Comparison of ENCODE assay signal across 17 mouse cellular contexts in the genomic region with DNA sequence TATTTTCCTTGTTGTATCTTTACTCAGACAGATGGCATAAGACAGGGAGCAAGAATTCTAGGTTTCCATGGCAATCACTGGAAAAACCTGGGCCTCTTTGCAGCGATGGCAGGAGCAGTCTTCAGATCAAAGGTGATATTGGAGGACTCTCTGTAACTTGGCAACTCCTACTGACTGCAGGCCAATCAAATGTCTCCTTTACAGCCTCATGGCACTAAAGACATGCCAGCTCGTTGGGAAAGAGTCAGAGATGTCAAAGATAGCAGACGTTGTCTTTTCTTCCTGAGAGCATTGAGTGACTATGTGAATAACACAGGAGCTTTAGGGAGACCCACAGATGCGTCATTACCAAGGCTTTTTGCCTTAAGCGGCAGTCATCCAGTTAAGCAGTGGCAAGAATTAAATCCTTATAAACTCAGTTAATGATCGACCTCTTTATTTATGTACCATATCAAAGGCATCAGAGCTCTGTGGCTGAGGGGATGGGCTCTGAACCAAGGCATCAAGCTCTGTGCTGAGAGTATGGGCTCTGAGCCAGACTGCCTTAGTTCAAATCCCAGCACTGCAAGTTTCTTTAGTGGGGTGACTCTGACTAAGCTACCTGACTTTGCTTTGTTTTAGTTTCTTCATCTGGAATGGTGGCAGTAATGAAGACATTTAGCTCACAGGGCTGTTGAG. TPM values are rescaled to one million over a fixed set of nuclear protein-coding genes. Genes with fewer than 3 reads are reported as not detected.
DNase-seq lines count a peak whose midpoint lies in the region; ATAC-seq and TF ChIP-seq lines count a peak whose summit lies in the region.
"Had no signal": no experiment of that assay in that cellular context is flagged by ENCODE, and none has a peak within 500 bp of the region (broad histone marks: within the 10 kb centered on the region; RNA-seq: fewer than 3 reads in every experiment).

No protein-coding gene starts in this region.

- no peaks in the 10 kb centered on the region for H3K9me3 ChIP-seq in intestine, postnatal 0 days (ENCODE audit: control insufficient read depth)
- H3K9me3 ChIP-seq: embryonic facial prominence, embryonic 10.5 days; heart, embryonic 12.5 days; midbrain, embryonic 12.5 days had no signal

- TF ChIP-seq CTCF in heart, adult 2 months (IDR thresholded peaks at IDR 0.05), result no peak
- no peak for TF ChIP-seq CTCF in layer of hippocampus, adult 2 months (conservative IDR thresholded peaks at IDR 0.05)
- no peak for TF ChIP-seq CTCF in brain, embryonic 14.5 days (IDR thresholded peaks at IDR 0.05; ENCODE audit: borderline replicate concordance, extremely low read depth, insufficient read depth, insufficient read length)
- TF ChIP-seq CTCF in intestine, postnatal 0 days (IDR thresholded peaks at IDR 0.05; ENCODE audit: low read depth), result no peak

- no peak overlapping the region for H3K27ac ChIP-seq in heart, adult 2 months
- H3K27ac ChIP-seq in layer of hippocampus, adult 2 months, result peak overlapping the region; percentile 51; the same call in 1 of the 2 replicates
- H3K27ac ChIP-seq in intestine, postnatal 0 days (ENCODE audit: low read depth, low read length), result no peak overlapping the region
- H3K27ac ChIP-seq: embryonic facial prominence, embryonic 10.5 days; midbrain, embryonic 12.5 days had no signal

- no peak for TF ChIP-seq POLR2A in heart, adult 2 months (IDR thresholded peaks at IDR 0.05; ENCODE audit: insufficient read depth, low read depth, low read length)
- TF ChIP-seq POLR2A in brain, embryonic 14.5 days (IDR thresholded peaks at IDR 0.05; ENCODE audit: borderline replicate concordance, extremely low read depth, insufficient read depth, insufficient read length, poor library complexity, severe bottlenecking), result no peak

- WGBS in heart, adult 2 months, result 64% methylated on average over 6 of the region's 6 CpGs
- 41% methylated on average over 6 of the region's 6 CpGs for WGBS in intestine, postnatal 0 days

- TF ChIP-seq EP300 in heart, adult 2 months (IDR thresholded peaks at IDR 0.05; ENCODE audit: insufficient read depth, low read depth, low read length), result no peak

- H3K27me3 ChIP-seq in heart, adult 2 months (ENCODE audit: control insufficient read depth, insufficient read depth, low read length), result no peaks in the 10 kb centered on the region
- no peaks in the 10 kb centered on the region for H3K27me3 ChIP-seq in intestine, postnatal 0 days (replicated peaks; ENCODE audit: control insufficient read depth, insufficient read depth, low read length)
- H3K27me3 ChIP-seq: heart, embryonic 12.5 days; midbrain, embryonic 12.5 days had no signal

- H3K4me1 ChIP-seq in heart, adult 2 months (ENCODE audit: control insufficient read depth, insufficient read depth, low read length), result peaks cover 2% of the 10 kb centered on the region; the same call in 1 of the 2 replicates
- H3K4me1 ChIP-seq in intestine, postnatal 0 days (replicated peaks; ENCODE audit: control insufficient read depth, insufficient read depth, low read length), result no peaks in the 10 kb centered on the region

- no peak overlapping the region for H3K9ac ChIP-seq in heart, adult 2 months (ENCODE audit: low read depth, low read length)
- no peak overlapping the region for H3K9ac ChIP-seq in intestine, postnatal 0 days (ENCODE audit: low read depth, low read length)
- H3K9ac ChIP-seq: heart, embryonic 12.5 days; midbrain, embryonic 12.5 days had no signal

- H3K4me2 ChIP-seq in intestine, postnatal 0 days (replicated peaks; ENCODE audit: low read depth), result no peak overlapping the region
- H3K4me2 ChIP-seq: heart, embryonic 12.5 days; liver, embryonic 11.5 days; midbrain, embryonic 12.5 days had no signal

- H3K4me3 ChIP-seq in heart, adult 2 months, result no peak overlapping the region
- no peak overlapping the region for H3K4me3 ChIP-seq in layer of hippocampus, adult 2 months
- H3K4me3 ChIP-seq in intestine, postnatal 0 days (ENCODE audit: low read depth, low read length), result no peak overlapping the region
- H3K4me3 ChIP-seq: embryonic facial prominence, embryonic 10.5 days; heart, embryonic 12.5 days; midbrain, embryonic 12.5 days had no signal

- no peaks in the 10 kb centered on the region for H3K36me3 ChIP-seq in heart, adult 2 months (ENCODE audit: control insufficient read depth, insufficient read depth, low read length)
- no peaks in the 10 kb centered on the region for H3K36me3 ChIP-seq in intestine, postnatal 0 days (ENCODE audit: control insufficient read depth, insufficient read depth)
- H3K36me3 ChIP-seq: embryonic facial prominence, embryonic 10.5 days; heart, embryonic 12.5 days; midbrain, embryonic 12.5 days had no signal

- ATAC-seq in intestine, postnatal 0 days, result peak; percentile 86
- ATAC-seq: inflammation-experienced regulatory T-cells, adult 6 months had no signal

- no peaks in the 10 kb centered on the region for H3K79me2 ChIP-seq in heart, adult 2 months (replicated peaks; ENCODE audit: control insufficient read depth, insufficient read depth, low read length)

- peak; percentile 46 for DNase-seq in heart, adult 11 months
- DNase-seq in heart, adult 2 months, result no peak
- no peak for DNase-seq in layer of hippocampus, adult 2 months (ENCODE audit: low spot score in 2 of 2)
- no peak for DNase-seq in layer of hippocampus, postnatal 10 days (ENCODE audit: low spot score in 2 of 2)
- DNase-seq in brain, embryonic 14.5 days (ENCODE audit: low read depth), result peak; percentile 84
- DNase-seq in layer of hippocampus, adult 9-11 months, result no peak
- DNase-seq: B cell, adult 2 months; gastrocnemius, postnatal 36 days; lung, adult 2 months; lung, postnatal 4 days; thymus, postnatal 4 days had no signal

- intact Hi-C loops in heart, adult 2 months (cut with DNase I), result no loop called here

RNA-seq across cellular contexts. Expression of a gene that starts 21.3 kb away (rescaled TPM):
- under 1 TPM; 0.08 to 0.11 TPM for total RNA-seq in heart, adult 2 months (2021)
- 0.10 and 0.15 TPM in 2 replicates for polyA plus RNA-seq in heart, adult 2 months (2012; rRNA removed)
- under 1 TPM; 0.20 to 0.33 TPM for total RNA-seq in layer of hippocampus, adult 2 months (2021)
- total RNA-seq in layer of hippocampus, postnatal 10 days (2021), result under 1 TPM; 0.53 to 0.83 TPM
- 0.49 and 0.74 TPM in 2 replicates for polyA plus RNA-seq in brain, embryonic 14.5 days (2012; rRNA removed)
- polyA plus RNA-seq in intestine, postnatal 0 days (2015; fragmentation: Nextera tagmentation; extraction: Ambion mirVana), result 9.3 and 11.3 TPM in 2 replicates
- polyA plus RNA-seq: inflammation-experienced regulatory T-cells, adult 6 months had no signal

Comparison
In these comparisons a context has a peak if more than half of its experiments do, and no peak if none do; other contexts are left out.
1. DNase-seq: peak in heart, adult 11 months (single experiment) and brain, embryonic 14.5 days (single experiment); none in heart, adult 2 months (0 of 2), layer of hippocampus, adult 2 months (0 of 2), layer of hippocampus, postnatal 10 days (0 of 2) and layer of hippocampus, adult 9-11 months (single experiment).